Mouse (Mus musculus): Measurements from ENCODE around the gene Kmt2e. TPM values are rescaled to one million over a fixed set of nuclear protein-coding genes. Genes with fewer than 3 reads are reported as not detected.

Gene Kmt2e
- total RNA-seq, 2 experiments from 2014 or later = 150 to 156 TPM

- intact Hi-C loops (cut with DNase I) = no loop called here
- no peak for DNase-seq
These were observed 62.7 kb downstream of the Kmt2e start for GRCm38 (mm10) chr5:23496933-23497332.

DNA sequence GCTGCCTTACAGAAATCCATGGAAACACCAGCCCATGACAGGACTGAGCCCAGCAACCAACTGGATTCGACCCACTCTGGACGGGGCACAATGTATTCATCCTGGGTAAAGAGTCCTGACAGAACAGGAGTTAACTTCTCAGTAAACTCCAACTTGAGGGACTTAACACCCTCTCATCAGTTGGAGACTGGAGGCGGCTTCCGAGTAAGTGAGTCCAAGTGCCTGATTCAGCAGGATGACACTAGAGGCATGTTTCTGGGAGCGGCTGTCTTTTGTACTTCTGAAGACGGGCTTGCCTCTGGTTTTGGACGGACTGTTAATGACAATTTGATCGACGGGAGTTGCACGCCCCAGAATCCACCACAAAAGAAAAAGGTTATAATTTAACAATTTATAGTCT, 63.7 kb downstream of the Kmt2e start:
- intact Hi-C loops (cut with DNase I) = no loop called here
- DNase-seq = no peak

- intact Hi-C loops (cut with DNase I) = no loop called here
These were observed 65.0 kb downstream of the Kmt2e start for GRCm38 (mm10) chr5:23499257-23499656.

DNA sequence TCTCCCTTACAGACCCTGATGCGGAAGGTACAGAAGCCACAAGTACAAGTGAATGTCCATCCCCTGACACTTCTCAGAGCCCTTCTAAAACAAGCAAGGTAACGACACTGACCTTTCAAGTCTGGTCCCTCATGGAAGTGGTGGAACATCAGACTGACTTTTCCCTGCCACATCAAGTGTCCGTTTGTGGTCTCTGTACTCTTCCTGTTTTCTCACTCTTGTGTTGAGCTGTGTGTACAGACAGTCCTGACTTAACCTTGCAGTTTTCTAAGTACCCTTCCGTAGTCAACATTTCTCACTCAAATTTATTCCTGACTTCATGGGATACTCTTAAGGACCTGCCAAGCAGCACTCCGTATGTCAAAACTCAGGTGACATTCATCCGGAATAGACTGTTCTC, 66.5 kb downstream of the Kmt2e start:
- no peak for DNase-seq
- intact Hi-C loops (cut with DNase I) = loop anchor here (10.0 kb wide), 1 partner anchor 154 kb away; no protein-coding TSS in a partner anchor

More at GRCm38 (mm10) chr5:23499257-23499656, 65.0 kb downstream of the Kmt2e start:
- no peak for DNase-seq

GRCm38 (mm10) chr5:23501582-23502316, 67.5 kb downstream of the Kmt2e start:
- intact Hi-C loops (cut with DNase I) = loop anchor here (10.0 kb wide), 1 partner anchor 153 kb away; no protein-coding TSS in a partner anchor
- no peak for DNase-seq

DNA sequence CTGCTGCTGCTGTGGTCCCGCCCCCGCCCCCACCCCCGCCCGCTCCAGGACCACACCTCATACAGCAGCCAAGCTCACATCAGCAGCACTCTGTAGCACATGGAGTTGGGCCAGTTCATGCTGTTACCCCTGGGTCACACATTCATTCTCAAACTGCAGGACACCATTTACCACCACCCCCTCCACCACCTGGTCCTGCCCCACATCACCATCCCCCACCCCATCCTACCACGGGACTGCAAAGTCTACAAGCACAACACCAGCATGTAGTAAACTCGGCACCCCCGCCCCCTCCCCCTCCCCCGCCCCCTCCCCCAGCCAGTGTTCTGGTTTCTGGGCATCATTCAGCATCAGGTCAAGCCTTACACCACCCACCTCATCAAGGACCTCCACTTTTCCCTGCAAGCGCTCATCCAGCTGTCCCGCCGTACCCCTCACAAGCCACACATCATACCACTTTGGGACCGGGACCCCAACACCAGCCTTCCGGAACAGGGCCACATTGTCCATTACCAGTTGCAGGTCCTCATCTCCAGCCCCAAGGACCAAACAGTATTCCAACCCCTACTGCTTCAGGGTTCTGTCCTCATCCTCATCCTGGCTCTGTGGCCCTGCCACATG, 68.2 kb downstream of the Kmt2e start:
- intact Hi-C loops (cut with DNase I) = loop anchor here (10.0 kb wide), 1 partner anchor 152 kb away; no protein-coding TSS in a partner anchor

DNA sequence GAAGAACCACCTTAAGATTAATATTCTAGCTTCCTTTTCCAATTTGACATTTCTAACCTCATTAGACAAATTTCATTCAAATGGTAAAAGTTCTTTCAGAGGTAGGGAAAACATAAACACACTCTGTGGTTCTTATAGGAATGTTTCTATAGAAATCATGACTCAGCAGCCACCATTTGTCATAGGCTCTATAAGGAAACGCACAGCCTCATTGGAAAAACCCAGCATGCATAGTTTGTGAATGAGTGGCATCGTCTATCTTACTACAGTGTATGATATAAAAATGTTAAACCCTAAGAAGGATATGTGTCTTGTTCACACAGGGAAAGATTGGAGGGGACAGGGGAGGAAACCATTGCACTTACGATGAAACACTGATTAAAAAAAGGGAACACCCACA, 71.3 kb downstream of the Kmt2e start:
- intact Hi-C loops (cut with DNase I) = loop anchor here (10.0 kb wide), 1 partner anchor 149 kb away; no protein-coding TSS in a partner anchor
- no peak for DNase-seq

More for the DNA sequence above, 68.2 kb downstream of the Kmt2e start:
- DNase-seq = peak; percentile 17

DNA sequence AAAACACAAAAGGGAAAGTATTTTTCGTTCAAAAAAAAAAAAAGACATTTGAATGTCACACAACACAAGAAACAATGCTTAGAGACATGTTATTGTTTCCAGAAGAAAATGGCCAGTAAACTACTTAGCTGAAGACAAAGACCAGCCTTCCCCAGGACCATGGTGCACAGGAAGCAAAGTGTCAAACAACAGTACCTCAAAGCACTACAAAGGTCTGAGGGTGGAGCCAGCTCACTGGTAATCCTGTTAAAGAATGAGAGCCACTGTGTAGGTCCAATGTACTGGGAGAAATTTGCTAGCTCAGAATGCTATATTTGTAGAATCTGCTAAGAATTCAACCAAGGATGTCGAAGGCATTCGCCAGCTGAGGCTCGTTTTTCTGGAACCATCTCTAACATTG, 73.0 kb downstream of the Kmt2e start:
- no peak for DNase-seq
- intact Hi-C loops (cut with DNase I) = loop anchor here (10.0 kb wide), 1 partner anchor 148 kb away; no protein-coding TSS in a partner anchor

- intact Hi-C loops (cut with DNase I) = loop anchor here (10.0 kb wide), 1 partner anchor 146 kb away; no protein-coding TSS in a partner anchor
- DNase-seq = no peak
These were observed 74.4 kb downstream of the Kmt2e start for GRCm38 (mm10) chr5:23508630-23509029.

DNA sequence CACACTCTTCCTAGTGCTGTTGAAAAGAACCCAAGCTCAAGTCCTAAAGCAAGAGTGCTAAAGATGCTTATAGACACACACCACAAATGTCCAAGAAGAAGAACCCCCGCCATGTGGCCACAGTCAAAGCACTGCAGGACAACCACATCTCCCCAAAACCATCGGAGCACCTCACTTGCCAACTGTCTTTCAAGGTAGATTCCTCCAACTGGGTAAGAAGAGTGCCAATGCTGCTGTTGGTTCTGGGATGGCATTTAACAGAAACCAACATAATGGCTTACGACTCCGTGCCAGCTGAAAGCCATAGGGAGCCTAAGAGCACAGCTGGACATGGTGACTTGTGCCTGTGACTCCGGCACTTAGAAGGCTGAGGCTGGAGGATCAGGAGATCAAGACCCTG, 77.2 kb downstream of the Kmt2e start:
- no peak for DNase-seq
- intact Hi-C loops (cut with DNase I) = no loop called here

- no peak for DNase-seq
- intact Hi-C loops (cut with DNase I) = no loop called here
These were observed 78.3 kb downstream of the Kmt2e start for GRCm38 (mm10) chr5:23512556-23512955.

- DNase-seq = no peak
- intact Hi-C loops (cut with DNase I) = no loop called here
These were observed 79.2 kb downstream of the Kmt2e start for GRCm38 (mm10) chr5:23513468-23513867.

DNA sequence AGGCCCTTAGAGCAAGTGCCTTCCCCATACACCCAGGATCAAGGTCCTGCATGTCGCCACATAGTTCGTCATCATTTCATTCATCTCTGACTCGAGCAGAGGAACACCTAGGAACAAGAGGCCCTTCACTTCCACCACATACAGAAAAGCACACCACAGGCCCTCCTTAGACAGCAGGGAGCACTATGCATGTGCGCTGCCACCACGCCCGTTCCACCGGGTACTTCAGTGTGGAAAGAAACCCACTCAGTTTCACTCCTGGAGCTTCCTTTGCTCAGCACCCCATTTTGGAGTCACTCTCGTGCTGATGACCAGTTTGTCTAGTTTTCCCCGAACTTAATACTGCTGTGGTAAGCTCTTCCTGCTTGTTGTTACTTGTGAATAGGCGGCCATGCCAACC, 80.8 kb downstream of the Kmt2e start:
- intact Hi-C loops (cut with DNase I) = no loop called here
- DNase-seq = no peak

- intact Hi-C loops (cut with DNase I) = no loop called here
- no peak for DNase-seq
These were observed 82.7 kb downstream of the Kmt2e start for GRCm38 (mm10) chr5:23516962-23517361.

DNA sequence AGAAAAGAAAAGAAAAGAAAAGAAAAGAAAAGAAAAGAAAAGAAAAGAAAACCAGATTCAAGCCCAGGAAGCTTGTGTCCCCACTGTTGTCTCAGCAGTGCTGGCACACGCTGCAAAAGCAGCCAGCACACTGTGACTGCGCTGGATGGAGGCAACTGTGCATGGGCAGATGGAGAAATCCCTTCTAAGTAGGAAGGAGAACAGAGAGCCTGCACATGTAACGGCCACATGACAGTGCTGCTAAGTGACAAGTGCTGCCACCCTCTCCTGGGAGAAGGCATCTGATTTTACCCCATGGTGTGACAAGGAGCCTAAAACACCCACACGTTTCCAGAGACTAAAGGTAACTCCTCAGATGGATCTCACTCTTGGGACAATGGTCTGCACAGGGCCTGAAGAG, 83.6 kb downstream of the Kmt2e start:
- no peak for DNase-seq
- intact Hi-C loops (cut with DNase I) = no loop called here

DNA sequence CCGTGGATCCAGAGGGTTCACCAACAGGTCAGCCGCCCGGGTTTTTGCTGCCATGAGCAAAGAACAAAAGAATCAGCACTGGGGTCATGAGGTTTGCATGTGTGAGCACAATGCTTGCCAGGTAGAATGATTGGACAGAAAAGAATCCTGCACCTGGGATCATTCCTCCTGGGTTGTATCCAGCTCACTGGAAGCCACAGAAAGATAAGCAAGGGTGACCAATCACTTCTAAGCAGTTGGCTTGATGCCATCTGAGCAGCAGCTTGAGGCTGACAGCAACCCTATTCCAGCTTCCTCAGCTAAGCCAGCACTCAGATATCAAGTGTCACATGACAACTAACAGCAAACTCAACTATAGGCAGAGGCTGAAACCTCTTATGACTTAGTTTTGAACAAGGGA, 84.4 kb downstream of the Kmt2e start:
- intact Hi-C loops (cut with DNase I) = no loop called here
- DNase-seq = peak; percentile 66

DNA sequence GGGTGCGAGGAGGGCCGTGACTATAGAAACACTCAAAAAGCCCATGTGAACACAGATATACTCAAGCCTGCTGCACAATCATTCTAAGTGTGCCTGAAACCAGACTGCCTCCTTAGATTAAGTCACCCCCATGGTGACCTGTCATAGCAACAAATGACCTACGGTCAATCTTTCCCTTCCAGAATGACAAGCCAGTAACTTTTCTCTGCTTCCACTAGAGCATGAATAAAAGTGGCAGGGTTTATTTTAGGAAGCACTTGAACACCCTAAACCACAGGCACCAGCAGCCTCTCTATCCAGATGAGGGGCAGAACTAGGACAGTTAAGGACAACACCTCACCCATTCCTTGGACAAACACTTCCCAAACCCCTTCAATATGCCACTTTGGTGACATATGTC, 85.4 kb downstream of the Kmt2e start:
- intact Hi-C loops (cut with DNase I) = no loop called here

GRCm38 (mm10) chr5:23521645-23522044, 87.4 kb downstream of the Kmt2e start:
- no peak for DNase-seq
- intact Hi-C loops (cut with DNase I) = no loop called here

More for the DNA sequence above, 85.4 kb downstream of the Kmt2e start:
- no peak for DNase-seq

GRCm38 (mm10) chr5:23523936-23524335, 89.7 kb downstream of the Kmt2e start:
- intact Hi-C loops (cut with DNase I) = no loop called here
- no peak for DNase-seq

- no peak for DNase-seq
- intact Hi-C loops (cut with DNase I) = no loop called here
These were observed 90.4 kb downstream of the Kmt2e start for GRCm38 (mm10) chr5:23524621-23525020.

DNA sequence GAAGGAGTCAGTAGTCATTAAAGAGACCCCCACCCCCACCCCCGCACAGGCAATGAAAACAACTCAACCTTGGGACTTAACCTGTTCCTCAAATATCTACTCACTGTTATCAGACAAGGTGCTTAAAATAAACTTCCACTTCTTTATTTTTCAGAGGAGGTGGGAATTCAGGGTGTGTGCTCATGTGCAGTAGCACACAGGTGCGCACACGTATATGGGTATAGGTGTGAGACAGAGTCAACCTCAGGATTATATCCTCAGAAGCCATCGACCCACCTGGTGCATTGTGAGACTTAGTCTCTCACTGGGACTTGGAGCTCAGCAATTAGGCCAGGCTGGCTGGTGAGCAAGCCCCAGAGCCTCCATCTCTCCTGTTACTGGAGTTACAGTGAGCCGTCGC, 96.9 kb downstream of the Kmt2e start:
- intact Hi-C loops (cut with DNase I) = no loop called here
- no peak for DNase-seq

DNA sequence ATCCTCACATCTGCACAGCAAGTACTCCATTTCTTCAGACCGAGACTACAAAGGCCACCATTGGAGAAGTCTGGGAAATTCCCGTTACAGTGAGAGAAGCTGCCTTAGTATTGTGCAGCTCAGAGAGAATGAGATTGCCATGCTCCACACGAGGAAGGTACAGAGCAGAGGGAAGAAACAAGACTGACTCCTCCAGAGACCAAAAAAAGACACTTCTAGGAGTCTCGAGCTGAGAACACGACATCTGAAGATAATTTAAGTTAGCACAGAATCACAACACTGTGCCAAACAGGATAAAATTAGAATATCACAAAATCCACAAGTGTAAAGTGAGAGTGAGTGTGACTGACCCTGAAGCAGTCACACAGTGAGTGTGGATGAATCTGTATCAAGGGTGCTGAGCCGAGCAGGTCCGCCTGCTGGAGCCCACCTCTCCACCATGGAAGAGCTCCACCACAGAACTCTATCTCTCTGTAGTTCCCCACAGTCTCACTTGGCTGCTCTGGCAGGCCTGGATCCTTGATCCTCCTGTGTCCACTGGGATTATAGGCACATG, 97.4 kb downstream of the Kmt2e start:
- DNase-seq = no peak
- intact Hi-C loops (cut with DNase I) = no loop called here
